Mouse (Mus musculus) CH12.LX (cell line): ENCODE measurements around the gene Clba1.

Experiments
- CTCF ChIP-seq, 2 experiments: IDR thresholded peaks in 1 of 2; conservative IDR thresholded peaks in 1 of 2; 2 replicates each; pipeline ENCODE4 v1.5.1; 2011 to 2012; ENCODE audit warnings: low read depth in 2 of 2, low read length in 2 of 2, improper control_type of control experiment in 1 of 2, inconsistent platforms in 1 of 2, mild to moderate bottlenecking in 1 of 2, moderate library complexity in 1 of 2
- HCFC1 ChIP-seq: IDR thresholded peaks from 2 replicates; pipeline ENCODE4 v1.6.1; 2012; ENCODE audit warnings: low read depth, mild to moderate bottlenecking, inconsistent platforms, low read length, improper control_type of control experiment
- JUND ChIP-seq: conservative IDR thresholded peaks from 2 replicates; pipeline ENCODE4 v1.6.1; 2011; ENCODE audit warnings: low read depth, low read length, improper control_type of control experiment
- KAT2A ChIP-seq: IDR thresholded peaks from 2 replicates; pipeline ENCODE4 v1.6.1; 2012; ENCODE audit warnings: low read length, improper control_type of control experiment, inconsistent platforms; ENCODE audit not compliant: insufficient replicate concordance
- POLR2A ChIP-seq: IDR thresholded peaks from 2 replicates; pipeline ENCODE4 v1.6.1; 2011; ENCODE audit warnings: low read depth, mild to moderate bottlenecking, improper control_type of control experiment, low read length
- SMC3 ChIP-seq: IDR thresholded peaks from 2 replicates; pipeline ENCODE4 v1.6.1; 2011; ENCODE audit warnings: low read depth, low read length, improper control_type of control experiment
- TCF12 ChIP-seq: IDR thresholded peaks from 2 replicates; pipeline ENCODE4 v1.6.1; 2014; ENCODE audit warnings: low read depth, mild to moderate bottlenecking, inconsistent platforms, low read length, improper control_type of control experiment
- ZC3H11A ChIP-seq: IDR thresholded peaks from 2 replicates; pipeline ENCODE4 v1.6.1; 2012; ENCODE audit warnings: low read depth, mild to moderate bottlenecking, inconsistent platforms, low read length, improper control_type of control experiment

- TF ChIP-seq CTCF (conservative IDR thresholded peaks at IDR 0.05 in 1 of 2, IDR thresholded peaks at IDR 0.05 in 1 of 2; ENCODE audit: low read depth in 2 of 2, low read length in 2 of 2) (no peak), HCFC1 (no peak), SMC3 (no peak), TCF12 (no peak), KAT2A (no peak), POLR2A (no peak), JUND (no peak), ZC3H11A (no peak)
Observed at GRCm38 (mm10) chr12:112767036-112767890, 41.5 kb upstream of the Clba1 start.
